Mouse (Mus musculus) T-helper 2 cell (primary cell): ENCODE data around the gene Mphosph9.
"Not testable (repeated sequence)": the region's sequence is repeated elsewhere in the genome, so short reads cannot be mapped to it uniquely, and the experiment has no call there.

Experiments
- in situ Hi-C: fragments of 300-600 bp; cut with MboI, MseI; formaldehyde crosslinking; loops from one replicate; pipeline ENCODE4 v1.15.1; 2025; ENCODE audit warnings: high pct_unique_total_duplicates

Gene Mphosph9

DNA sequence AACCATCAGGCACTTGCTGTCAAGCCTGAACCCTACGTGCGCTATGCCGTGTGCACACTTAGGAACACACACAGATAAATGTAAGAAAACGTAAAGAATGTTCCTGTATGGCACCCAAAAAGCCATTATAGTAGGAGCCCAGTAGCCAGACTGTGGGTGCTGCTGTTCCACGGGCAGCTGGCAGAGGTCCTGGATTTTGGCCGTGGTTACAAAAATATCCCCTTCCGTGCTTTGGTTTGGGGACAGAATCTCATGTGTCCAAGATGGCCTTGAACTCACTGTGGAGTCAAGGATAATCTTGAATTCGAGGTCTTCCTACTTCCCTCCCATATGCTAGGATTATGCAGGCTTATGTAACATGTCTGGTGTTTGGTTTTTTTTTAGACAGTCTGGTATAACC is 15.1 kb upstream of the Mphosph9 start:
- in situ Hi-C loops, result no loop called here

GRCm38 (mm10) chr5:124341753-124342339 is 14.1 kb upstream of the Mphosph9 start:
- in situ Hi-C loops, result not testable (repeated sequence)

DNA sequence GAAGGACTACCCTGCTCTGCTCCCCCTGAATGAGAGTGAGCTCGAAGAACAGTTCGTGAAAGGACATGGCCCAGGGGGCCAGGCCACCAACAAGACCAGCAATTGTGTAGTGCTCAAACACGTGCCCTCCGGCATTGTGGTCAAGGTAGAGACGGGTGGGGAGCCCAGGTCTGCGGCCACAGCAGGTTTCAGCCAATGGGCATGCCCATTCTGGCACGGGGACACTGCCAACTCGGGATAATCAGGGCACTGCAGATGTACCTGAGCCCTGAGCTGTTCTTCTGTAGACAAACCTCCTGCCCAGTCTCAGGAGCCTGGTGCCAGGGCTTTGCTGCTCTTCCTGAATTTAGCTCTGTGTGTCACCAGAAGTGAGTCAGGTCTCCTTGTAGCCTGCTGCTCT is 11.0 kb upstream of the Mphosph9 start:
- in situ Hi-C loops, result no loop called here

DNA sequence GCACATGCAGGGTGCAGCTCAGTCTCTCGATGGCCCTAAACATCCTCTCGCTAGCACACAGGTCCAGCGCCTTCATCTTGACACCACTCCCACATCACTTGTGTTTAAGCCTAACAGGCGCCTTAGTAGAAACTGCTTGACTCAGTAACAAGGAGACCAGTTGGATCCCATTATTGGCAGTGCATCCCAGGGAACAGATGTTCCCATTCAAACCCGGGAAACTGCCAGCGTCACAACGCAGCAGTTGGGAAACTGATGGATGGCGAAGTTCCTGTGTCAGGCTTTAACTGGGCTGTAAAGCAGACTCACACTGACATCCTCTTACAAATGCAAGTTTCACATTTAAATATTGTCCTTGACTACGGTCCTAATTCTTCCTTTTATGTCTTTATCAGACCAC is 10.1 kb upstream of the Mphosph9 start:
- in situ Hi-C loops, result no loop called here

DNA sequence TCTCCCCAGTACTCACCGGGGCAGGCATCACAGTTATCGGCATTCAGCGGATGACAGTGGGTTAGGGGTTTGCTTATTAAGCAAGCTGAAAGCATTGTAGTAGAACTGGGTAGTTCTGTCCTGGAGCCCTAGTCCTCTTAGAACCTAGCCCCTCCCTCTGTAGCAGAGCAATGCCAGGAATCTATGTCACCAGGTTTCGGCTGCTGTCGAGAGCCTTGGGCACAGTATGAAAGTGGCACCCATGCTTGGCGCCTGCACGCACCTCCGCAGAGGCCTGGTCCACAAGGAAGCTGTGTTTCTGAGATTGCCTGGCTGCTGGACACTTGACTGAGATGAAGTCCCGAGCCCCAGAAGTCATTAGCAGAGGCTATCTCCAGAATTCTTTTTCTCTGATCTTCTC is 9.3 kb upstream of the Mphosph9 start:
- in situ Hi-C loops, result no loop called here

DNA sequence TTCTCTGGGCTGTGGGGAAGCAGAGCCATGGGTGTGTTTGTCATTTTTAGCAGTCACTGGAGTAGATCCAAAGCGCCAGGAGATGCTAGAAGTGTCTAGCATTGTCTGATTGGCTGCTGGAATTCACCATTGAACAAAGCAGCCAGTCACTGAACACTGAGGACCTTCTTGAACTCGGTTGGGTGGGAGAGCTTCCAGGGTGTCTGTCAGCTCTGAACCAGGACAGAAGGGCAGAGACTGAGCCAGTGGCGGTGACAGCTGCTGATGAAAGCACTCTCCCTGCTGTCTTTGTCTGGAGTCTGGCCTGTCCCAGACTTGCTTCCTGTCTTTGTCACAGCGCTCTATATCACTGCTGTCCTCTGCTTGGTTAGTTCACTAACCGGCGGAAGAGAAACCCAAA is 6.6 kb upstream of the Mphosph9 start:
- in situ Hi-C loops, result no loop called here

GRCm38 (mm10) chr5:124330086-124330485 is 2.3 kb upstream of the Mphosph9 start:
- in situ Hi-C loops, result no loop called here

- in situ Hi-C loops, result no loop called here
Measured at GRCm38 (mm10) chr5:124326829-124327228, 943 bp downstream of the Mphosph9 start.

DNA sequence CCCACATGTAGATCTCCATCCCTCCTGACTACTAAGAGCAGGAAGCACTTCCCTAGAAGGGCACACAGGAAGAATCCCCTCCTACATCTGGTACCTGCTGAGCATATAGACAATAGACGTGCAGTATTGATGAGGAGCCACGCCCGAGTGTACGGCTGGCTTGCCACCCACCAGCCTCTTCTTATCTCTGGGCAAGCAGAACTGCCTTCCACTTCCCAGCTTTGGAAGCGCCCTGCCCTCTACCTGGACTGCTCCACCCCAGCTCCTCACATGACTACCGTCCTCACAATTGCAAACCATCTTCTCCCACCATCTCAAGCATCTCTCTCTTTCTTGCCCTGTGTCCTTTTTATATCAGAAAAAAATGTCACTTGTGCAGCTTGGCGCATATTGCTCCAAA is 10.1 kb downstream of the Mphosph9 start:
- in situ Hi-C loops, result no loop called here

DNA sequence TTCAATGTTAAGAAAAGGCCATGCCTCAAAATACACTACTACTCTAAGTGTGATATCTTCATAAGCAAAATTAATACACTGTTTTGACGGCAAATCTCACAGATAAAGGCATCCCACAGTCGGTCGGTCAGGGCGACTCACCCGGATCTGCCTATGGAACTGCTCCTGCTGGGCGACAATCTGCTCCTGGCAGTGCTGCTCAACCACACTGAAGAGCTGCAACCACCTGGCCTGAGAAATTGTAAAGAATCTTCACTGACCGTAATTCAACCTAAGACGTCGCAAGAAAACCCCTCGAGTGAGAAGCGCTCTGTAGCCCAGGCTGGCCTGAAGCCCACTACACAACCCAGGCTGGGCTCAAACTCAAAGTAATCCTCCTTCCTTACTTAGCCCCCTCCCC is 11.8 kb downstream of the Mphosph9 start:
- in situ Hi-C loops, result no loop called here

GRCm38 (mm10) chr5:124315498-124315897 is 12.3 kb downstream of the Mphosph9 start:
- in situ Hi-C loops, result no loop called here

DNA sequence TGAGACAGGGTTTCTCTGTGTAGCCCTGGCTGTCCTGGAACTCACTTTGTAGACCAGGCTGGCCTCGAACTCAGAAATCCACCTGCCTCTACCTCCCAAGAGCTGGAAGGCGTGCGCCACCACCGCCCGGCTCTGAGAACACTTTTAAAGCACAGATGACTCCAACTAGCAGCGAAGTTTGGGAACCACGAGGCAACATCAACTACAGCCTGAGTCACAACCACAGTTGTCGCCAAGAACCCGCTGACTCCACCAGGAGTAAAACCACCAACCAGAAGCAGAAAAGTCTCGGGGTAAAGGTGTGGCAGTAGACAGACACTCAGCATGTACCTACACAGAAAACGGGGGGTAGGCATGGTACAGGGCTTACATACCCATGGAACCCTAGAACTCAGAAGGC is 17.7 kb downstream of the Mphosph9 start:
- in situ Hi-C loops, result no loop called here

DNA sequence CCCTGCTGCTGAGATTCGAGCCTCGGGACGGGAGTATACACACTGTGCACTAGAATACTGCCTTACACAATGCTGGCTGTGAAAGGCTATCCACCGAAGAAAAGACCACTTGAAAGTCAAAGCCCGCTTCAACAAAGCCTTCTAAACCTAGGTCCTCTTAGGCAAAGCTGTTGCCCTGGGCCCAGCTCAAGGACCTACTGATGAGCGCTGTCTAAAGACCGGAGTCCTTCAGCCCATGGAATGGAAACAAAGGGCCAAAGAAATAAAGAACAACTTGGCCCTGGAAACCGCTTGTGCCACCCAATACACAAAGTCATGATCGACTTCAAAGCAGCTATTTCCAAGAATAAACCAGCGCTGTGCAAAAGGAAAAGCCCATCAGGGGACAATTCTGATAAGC is 18.6 kb downstream of the Mphosph9 start:
- in situ Hi-C loops, result loop anchor here (10.0 kb wide), 1 partner anchor 144 kb away; no protein-coding TSS in a partner anchor

DNA sequence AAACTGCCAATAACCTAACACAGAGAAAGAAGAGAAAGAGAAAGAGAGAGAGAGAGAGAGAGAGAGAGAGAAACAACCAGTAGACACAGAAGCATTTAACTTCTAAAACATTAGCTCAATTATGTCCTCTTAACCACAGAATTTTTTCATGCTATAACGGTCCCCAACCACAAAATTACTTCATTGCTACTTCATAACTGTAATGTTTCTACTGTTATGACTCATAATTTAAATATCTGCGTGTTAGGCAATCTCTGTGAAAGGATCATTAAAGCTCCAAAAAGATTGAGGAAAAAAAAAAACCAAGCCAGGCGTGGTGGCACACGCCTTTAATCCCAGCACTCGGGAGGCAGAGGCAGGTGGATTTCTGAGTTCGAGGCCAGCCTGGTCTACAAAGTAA is 24.9 kb downstream of the Mphosph9 start:
- in situ Hi-C loops, result loop anchor here (10.0 kb wide), 1 partner anchor 138 kb away; no protein-coding TSS in a partner anchor

DNA sequence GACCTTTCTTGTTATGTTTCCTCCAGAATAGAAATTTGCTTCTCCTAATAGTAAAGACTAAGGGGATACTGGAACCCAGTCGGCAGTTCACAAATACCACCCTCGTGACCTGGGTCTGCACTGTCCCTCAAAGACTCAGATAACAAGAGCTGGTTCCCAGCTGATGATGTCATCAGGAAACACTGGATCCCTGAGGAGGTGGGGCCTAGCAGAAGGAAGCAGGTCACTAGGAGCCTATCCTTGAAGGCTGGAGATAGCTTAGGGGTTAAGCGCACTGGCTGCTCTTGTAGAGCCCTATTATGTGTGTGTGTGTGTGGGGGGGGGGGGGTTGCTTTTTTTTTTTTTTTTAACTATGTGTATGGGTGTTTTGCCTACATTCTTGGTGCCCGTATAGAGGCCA is 27.6 kb downstream of the Mphosph9 start:
- in situ Hi-C loops, result loop anchor here (10.0 kb wide), 1 partner anchor 135 kb away; no protein-coding TSS in a partner anchor

GRCm38 (mm10) chr5:124299307-124299706 is 28.5 kb downstream of the Mphosph9 start:
- in situ Hi-C loops, result not testable (repeated sequence)

GRCm38 (mm10) chr5:124296475-124296874 is 31.3 kb downstream of the Mphosph9 start:
- in situ Hi-C loops, result no loop called here

DNA sequence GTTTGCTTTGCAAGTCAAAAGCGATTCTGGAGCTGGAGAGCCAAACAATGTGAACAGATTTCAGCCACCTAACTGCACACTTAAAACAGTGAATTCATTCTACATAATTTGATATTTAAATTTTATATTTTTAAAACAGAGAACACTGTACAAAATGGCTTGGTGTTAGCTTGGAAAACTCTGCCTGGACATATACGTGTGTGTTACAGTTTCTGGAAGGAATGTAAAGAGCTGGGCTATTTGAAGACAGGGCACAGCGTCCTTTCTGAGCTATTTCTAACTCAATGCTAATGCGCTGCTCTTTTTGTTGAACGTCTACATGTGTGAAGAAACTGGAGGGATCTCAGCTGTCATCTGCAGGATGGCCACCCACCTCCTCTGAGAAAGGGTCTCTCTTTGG is 33.8 kb downstream of the Mphosph9 start:
- in situ Hi-C loops, result no loop called here

- in situ Hi-C loops, result no loop called here
Measured at GRCm38 (mm10) chr5:124290216-124290615, 37.6 kb downstream of the Mphosph9 start.

- in situ Hi-C loops, result loop anchor here (10.0 kb wide), 1 partner anchor 863 kb away; no protein-coding TSS in a partner anchor
Measured at GRCm38 (mm10) chr5:124287616-124288247, 40.0 kb downstream of the Mphosph9 start.

DNA sequence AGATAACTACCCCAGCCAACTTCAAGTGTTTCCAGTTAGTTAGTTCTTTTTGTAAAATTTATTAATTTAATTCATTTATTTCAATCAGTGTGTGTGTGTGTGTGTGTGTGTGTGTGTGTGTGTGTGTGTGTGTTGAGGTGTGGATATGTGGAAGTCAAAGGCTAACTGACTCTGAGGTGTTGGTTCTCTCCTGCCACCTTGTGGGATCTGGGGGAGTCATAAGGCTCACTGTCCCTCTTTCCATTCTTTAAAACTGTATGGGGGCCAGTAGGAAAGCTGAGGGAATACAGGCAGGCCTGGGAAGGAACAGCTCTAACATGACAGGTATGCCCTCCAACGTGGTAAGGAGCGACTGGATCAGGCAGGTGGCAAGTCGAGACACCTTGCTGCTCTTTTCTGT is 43.4 kb downstream of the Mphosph9 start:
- in situ Hi-C loops, result loop anchor here (10.0 kb wide), 1 partner anchor 860 kb away; no protein-coding TSS in a partner anchor

DNA sequence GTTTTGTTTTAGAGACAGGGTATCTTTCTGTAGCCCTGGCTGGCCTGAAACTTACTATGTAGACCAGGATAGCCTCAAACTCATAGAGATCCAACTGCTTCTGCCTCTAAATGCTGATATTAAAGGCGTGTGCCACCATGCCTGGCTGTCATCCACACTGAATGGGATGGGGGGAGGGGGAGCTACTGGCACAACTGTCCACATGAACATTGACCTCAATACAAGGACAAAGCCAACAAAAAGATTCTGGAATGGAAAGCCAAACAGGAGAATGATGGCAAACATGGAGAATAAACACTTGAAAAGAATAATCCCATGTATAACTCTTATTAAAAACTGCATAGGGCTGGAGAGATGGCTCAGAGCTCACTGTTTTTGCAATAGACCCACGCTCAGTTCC is 44.9 kb downstream of the Mphosph9 start:
- in situ Hi-C loops, result loop anchor here (10.0 kb wide), 1 partner anchor 858 kb away; no protein-coding TSS in a partner anchor

DNA sequence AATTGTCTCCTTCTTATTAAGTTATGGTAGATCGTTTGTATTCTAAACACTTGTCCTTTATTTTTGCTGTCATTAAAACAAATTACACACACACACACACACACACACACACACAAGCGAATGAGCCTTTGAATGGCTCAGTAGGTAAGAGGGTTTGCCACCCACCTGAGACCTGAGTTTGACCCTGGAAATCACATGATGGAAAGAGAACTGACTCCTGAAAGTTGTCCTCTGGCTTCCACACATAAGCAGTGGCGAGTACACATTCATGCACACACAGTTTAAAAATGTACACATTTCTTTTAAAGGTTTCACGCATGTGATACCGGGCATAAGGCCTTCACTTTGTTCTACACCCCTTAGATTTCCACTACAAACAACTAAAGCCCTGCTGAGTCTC is 57.5 kb downstream of the Mphosph9 start:
- in situ Hi-C loops, result loop anchor here (10.0 kb wide), 1 partner anchor 315 kb away; no protein-coding TSS in a partner anchor
